Mouse (Mus musculus) cerebellum, adult 18-20 months (tissue): ENCODE results near the gene Idi2.
A peak's percentile ranks its signal among the peaks of the same experiment; 100 is the strongest.
"Not testable (repeated sequence)": the region's sequence is repeated elsewhere in the genome, so short reads cannot be mapped to it uniquely, and the experiment has no call there.

Experiments used
- DNase-seq, 2 experiments: peaks; one replicate each; pipeline ENCODE4 v3.0.0; 2021

The Idi2 gene

DNA sequence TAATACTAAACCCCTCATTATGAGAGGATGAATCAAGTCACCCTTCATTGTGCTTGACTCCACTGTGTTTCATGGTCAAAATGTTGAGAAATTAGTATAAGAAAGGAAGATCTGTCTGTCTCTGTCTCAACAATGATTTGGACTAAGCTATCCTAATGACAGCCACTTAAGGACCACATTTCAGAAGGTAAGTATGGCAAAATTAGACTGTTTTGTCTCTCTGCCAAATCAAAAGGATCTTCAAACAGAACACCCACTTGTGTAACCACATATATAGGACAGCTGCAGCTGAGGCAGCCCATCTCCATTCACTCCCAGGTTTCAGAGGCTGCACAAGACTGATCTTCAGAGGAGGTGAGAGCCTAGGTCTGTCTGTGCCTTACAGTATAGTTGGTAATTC lies at the start of gene Idi2:
Idi2 (plus strand) TSS at position 301 of the 400 bp plus-strand sequence.
- not testable (repeated sequence) for DNase-seq

DNA sequence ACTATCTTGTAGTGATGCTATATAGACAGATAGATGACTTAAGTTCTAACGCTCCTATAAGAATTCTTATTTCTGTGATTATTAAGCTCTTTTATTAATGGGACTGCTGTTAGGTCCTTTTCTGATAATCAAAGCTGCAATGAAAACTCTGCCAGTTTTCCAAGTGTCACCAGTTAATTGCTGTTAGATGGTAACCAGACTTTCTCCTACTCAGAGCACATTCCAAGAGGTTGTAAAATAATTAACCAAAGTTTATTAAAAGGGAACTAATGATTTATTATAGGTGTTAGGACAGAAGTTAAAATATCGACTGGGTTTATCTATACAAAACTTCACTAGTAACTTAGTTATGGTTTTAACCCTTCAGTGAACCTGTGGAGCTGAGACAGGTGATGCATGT lies 46.7 kb upstream of the Idi2 start:
- not testable (repeated sequence) for DNase-seq

DNA sequence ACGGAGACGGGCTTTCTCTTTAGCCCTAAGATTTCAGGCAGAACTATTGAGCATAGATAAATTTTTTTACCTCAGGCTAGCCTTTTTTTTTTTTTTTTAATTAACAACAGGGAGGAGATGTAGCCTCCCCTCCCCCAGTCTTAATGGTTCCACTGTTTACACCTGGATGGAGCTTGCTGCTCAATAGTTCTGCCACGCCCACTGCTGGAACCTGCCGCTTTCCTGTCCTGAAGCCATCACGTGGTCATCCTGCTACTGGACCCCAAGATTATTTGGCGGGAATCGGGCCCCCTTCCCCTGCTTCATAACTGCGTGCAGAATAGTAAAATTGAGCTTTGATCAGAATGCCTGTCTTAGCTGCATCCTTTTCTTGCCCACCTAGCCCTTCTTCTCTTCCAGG lies 38.8 kb upstream of the Idi2 start:
- not testable (repeated sequence) for DNase-seq

DNA sequence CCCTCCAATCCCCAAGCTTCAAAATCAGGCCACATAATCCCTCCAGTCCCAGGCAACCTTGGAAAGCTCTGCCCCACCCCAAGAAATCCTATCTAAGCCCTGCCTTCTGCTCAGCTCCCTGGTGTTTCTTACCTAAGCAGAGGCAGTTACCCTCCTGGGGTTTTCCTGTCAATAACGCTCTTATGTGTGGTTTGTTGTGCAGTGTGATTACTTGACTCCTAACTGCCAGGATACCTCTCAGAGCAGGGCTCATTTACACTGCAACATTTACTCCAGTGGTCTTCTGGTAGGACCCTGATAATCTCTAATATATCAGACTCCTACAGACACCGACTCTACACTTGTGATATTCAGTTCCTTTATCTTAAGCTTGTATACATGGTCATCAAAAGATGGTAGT lies 19.2 kb upstream of the Idi2 start:
- no peak for DNase-seq

DNA sequence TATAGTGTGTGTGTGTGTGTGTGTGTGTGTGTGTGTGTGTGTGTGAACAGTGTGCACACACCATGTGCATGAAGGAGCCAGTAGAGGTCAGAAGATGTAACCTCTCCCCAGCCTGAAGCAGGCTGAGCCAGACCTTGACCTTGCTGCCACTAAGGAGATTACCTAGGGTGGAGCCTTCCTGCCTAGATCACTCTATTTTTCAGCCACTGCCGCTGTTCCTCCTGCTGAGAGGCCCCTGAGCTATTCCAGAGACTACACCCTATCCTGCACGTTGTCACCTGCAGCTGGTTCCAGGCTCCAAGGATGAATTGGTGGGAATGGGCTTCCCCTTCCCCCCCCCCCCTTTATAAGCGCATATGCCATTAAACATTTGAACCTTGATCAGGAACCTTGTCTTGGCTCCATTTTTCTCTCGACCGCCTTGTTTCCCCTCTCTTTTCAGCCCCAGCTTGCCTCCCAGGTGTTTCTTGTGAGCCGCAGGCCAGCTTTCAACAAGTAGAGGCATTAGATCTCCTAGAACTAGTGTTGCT lies 15.0 kb upstream of the Idi2 start:
- DNase-seq = not testable (repeated sequence)

DNA sequence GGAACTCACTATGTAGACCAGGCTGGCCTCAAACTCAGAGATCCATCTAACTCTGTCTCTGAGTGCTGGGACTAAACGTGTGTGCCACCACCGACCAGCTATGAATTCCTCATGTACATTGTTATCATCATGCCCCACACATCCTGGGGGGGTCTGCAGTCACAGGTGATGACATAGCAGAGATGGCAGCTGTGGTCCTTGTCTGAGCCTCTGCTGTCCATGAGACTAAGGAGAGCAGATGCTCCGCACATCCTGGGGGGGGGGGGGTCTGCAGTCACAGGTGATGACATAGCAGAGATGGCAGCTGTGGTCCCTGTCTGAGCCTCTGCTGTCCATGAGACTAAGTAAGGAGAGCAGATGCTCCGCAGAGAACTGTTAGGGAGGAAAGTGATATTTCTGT lies 11.6 kb upstream of the Idi2 start:
- DNase-seq = not testable (repeated sequence)

DNA sequence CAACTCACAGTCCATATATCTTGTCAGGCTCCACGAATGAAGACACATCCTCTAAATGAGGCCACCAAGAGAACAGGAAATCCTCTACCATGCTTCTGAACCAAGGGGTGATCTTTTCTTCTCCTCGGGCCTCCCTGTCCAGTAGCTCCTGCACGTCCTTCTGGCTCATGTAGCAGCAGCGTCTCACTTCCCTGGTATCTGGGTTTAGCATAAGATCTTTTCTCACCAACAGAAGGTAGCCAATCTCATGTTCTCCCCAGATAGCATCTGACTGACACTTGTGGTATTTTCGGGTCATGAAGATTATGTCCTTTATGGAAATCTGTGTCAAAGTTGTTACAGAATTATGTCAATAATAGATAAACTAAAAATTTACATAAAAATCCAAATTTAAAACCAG lies 11.0 kb upstream of the Idi2 start:
- not testable (repeated sequence) for DNase-seq

DNA sequence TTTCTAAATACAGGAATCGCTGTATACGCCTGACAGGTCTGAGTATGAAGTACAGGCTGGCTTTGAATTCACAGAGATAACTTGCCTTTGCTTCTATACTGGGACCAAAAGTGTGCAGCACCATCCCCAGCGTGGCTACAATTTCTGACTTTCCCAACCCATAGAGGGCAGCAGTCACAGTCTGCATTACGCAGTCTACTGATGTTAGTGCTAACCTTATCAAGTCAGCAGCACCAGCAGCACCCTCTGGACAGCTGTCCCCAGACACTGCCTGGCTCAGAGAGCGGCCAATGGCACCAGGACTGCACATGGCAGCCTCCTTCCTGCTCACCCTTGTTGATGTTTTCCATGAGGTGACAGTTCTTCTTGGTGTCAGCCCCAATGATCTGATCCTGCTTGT lies 8.8 kb upstream of the Idi2 start:
- DNase-seq = not testable (repeated sequence)

DNA sequence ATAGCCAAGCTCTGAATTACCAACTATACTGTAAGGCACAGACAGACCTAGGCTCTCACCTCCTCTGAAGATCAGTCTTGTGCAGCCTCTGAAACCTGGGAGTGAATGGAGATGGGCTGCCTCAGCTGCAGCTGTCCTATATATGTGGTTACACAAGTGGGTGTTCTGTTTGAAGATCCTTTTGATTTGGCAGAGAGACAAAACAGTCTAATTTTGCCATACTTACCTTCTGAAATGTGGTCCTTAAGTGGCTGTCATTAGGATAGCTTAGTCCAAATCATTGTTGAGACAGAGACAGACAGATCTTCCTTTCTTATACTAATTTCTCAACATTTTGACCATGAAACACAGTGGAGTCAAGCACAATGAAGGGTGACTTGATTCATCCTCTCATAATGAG lies 4.5 kb upstream of the Idi2 start, which contains the start of gene Gm9745:
Gm9745 (minus strand) TSS at position 101 of the 400 bp plus-strand sequence.
- not testable (repeated sequence) for DNase-seq

DNA sequence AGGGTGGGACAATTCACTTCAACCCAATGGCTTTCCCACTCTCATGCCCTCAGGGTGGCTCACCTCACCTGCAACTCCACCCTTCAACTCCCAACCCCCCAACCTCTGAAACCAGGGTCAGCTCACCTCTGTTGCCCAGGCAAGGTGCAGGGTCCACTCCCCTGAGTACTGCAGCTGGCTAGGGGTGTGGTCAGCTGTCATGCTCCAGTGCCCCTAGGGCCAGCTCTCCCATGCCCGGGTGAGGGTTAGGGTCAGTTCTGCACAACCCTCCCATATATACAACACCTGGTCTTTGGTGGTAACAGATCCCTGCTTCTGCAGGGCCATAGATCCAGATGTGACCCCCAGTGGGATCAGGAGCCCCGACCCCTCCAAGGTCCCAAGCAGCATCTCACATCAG lies 2.5 kb downstream of the Idi2 start:
- not testable (repeated sequence) for DNase-seq

DNA sequence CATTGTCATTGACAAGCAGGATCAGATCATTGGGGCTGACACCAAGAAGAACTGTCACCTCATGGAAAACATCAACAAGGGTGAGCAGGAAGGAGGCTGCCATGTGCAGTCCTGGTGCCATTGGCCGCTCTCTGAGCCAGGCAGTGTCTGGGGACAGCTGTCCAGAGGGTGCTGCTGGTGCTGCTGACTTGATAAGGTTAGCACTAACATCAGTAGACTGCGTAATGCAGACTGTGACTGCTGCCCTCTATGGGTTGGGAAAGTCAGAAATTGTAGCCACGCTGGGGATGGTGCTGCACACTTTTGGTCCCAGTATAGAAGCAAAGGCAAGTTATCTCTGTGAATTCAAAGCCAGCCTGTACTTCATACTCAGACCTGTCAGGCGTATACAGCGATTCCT lies 4.2 kb downstream of the Idi2 start:
- DNase-seq = not testable (repeated sequence)

DNA sequence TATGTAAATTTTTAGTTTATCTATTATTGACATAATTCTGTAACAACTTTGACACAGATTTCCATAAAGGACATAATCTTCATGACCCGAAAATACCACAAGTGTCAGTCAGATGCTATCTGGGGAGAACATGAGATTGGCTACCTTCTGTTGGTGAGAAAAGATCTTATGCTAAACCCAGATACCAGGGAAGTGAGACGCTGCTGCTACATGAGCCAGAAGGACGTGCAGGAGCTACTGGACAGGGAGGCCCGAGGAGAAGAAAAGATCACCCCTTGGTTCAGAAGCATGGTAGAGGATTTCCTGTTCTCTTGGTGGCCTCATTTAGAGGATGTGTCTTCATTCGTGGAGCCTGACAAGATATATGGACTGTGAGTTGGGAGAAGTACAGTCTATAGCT lies 6.4 kb downstream of the Idi2 start:
- DNase-seq = not testable (repeated sequence)

DNA sequence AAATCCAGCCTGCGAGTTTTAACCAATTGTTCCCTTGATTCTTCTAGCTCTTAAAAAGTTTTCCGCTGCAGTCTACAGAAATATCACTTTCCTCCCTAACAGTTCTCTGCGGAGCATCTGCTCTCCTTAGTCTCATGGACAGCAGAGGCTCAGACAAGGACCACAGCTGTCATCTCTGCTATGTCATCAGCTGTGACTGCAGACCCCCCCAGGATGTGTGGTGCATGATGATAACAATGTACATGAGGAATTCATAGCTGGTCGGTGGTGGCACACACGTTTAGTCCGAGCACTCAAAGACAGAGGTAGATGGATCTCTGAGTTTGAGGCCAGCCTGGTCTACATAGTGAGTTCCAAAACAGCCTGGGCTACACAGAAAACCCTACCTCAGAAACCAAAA lies 6.9 kb downstream of the Idi2 start:
- not testable (repeated sequence) for DNase-seq

DNA sequence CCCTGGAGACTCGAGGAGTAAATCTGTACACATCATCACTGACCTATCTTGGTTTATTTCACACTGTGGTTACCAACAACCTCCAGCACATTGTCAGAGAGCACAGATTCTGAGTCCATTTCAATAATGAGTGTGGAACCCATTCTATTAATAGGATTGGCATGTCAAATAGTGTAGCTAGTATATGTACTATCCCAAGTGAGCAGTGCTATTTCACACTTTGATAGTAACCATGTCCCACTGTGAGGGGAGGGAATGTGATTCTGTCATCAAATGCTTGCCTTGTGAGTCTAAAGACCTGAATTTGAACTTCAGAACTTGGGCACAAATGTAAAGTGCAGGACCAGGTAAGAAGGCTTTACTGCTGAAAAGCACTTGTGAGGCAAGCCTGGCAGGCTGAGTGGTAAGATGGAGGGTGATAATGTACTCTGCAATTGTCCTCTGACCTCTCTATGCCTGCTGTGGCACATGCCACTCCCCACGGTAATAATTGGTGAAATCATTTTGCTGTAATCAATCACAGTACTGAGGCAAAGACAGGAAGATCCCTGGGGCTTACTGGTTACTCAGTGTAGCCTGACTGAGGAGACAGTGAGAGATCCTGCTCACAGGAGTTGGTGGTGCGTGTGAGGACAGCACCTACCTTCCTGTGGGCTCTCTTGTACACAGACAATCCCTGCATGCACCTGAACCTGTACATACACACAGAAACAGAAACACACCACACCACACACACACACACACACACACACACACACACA lies 8.6 kb downstream of the Idi2 start:
- not testable (repeated sequence) for DNase-seq

DNA sequence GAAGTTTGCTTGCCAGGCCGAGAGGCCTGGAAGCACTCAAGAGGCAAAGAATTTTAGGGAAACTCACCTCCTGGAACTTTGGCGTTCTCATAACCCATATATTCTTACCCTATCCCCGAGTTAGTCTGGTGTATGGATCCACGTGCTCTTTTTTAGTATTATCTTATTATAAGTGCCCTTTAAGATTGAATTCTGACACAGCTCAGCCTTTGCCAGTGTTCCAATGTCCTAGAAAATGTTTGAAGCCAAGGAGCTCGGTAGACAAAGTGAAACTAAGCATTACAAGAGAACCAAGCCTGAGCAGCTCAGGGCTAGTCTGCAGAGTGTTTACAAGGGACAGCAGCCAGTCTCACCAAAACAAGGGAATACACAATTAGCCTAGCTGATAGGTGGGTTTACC lies 9.6 kb downstream of the Idi2 start:
- DNase-seq = not testable (repeated sequence)

DNA sequence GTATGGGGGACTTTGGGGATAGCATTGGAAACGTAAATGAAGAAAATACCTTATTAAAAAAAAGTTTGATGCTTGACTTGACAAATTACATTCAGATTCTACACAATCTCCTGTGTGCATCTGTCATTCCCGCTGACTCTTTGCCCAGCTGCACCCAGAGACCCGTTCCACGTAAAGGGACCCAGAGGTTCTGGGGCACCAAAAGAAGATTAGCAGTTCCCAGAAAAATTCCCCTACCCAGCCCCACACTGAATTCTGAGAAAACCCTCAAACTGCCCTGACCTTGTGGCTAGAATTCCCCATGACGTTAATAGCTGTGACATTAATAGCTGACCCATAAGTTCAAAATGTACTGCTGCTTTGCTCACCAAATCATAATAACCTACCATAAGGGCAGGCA lies 12.6 kb downstream of the Idi2 start:
- no peak for DNase-seq

DNA sequence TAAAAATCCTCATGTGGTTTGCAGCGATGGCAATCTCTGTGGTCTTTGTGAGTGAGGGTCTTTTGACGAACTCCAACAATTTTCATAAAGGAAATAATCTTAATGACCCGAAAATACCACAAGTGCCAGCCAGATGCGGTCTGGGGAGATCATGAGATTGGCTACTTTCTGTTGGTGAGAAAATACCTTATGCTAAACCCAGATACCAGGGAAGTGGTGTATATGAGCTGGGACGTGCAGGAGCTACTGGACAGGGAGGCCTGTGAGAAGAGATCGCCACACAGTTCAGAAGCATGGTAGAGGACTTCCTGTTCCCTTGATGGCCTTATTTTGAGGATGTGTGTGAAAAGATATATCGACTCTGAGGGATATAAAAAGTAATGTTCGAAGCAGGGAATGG lies 15.1 kb downstream of the Idi2 start:
- no peak for DNase-seq

DNA sequence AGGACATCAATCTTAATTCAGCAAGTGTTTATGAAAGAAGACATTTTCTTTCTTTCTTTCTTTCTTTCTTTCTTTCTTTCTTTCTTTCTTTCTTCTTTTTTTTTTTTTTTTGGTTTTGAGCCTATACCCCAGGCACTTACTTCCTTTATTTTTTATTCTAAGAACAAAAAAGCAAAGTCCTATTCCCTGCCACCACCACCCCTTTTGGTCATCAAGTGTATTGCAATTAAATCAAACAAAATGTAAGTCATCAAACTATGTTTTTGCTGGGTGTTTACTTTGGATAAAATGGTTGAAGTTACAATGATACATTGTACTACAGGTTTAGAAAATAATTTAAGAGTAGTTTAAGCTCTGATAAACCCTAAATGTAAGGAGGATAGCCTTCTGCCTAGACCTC lies 19.7 kb downstream of the Idi2 start:
- no peak for DNase-seq

DNA sequence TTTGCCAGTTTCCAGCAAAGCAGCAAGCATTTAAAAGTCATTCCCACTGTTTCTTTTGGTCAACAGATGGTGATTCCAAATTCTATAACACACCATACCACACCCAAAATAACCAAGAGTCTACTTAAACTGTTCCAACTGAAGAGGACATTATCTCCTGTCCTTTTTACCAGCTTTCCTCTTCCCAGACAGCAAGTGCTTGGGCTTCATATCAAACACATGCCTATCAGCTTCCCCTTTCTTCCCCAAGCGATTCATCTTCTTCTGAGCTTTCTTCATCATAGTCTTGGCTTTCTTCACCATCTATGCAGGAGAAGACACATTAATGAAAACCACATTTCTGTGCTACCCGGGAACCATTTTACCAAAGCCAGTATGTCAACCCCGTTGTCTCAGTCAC lies 20.3 kb downstream of the Idi2 start:
- DNase-seq = no peak

DNA sequence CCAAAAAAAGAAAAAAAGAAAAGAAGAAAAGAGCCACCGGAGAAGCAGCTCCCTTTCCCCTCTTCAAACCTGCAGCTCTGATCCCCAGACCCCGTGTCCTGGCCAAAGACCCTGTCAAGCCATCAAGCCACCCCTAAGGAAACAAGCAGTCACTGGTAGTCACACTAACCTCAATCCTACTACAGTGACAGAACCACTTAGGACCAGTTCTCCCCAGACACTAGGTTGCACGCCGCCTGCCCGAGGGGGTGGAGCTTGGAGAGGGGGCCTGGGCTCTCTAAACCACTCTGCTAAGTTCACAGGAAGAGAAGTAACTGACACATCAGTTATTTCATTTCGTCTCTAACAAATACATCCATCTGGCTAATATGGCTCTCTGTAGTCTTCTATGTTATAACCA lies 39.6 kb downstream of the Idi2 start:
- no peak for DNase-seq

DNA sequence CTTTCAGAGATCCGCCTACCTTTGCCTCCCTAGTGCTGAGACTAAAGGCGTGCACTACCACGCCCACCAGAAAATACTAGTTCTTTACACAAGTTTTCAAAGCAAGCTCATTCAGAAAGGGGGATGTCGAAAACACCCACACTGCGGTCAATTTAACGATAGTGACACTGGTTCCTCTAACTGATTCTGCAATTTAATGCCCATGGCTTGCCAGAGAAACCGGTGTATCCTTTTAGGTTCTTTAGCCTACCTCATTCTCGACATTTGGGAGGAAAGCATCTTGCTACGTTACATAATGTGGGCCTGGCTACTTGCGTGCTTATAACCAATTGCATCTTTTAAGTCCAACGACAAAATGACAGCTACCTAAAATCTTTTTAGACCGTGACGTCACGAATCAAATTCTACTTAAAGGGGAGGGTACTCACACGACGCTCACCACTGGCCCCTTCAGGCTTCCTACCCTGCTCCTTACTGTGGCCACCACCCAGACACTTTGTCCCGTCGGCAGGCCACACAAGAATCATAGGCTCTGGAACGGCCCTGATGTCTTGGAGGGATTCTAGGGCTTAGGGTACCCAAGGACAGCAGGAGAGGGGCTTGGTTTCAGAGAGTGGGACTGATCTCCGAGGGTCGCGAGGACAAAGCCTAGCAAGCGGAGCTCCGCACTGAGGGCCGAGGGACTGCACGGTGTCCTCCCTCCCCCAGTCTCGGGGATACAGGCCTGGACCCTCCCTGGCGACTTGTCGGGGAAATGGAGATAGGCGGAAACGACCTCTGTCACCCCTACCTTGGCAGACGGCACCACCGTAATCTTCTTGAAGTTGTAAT lies 42.7 kb downstream of the Idi2 start:
- no peak for DNase-seq

DNA sequence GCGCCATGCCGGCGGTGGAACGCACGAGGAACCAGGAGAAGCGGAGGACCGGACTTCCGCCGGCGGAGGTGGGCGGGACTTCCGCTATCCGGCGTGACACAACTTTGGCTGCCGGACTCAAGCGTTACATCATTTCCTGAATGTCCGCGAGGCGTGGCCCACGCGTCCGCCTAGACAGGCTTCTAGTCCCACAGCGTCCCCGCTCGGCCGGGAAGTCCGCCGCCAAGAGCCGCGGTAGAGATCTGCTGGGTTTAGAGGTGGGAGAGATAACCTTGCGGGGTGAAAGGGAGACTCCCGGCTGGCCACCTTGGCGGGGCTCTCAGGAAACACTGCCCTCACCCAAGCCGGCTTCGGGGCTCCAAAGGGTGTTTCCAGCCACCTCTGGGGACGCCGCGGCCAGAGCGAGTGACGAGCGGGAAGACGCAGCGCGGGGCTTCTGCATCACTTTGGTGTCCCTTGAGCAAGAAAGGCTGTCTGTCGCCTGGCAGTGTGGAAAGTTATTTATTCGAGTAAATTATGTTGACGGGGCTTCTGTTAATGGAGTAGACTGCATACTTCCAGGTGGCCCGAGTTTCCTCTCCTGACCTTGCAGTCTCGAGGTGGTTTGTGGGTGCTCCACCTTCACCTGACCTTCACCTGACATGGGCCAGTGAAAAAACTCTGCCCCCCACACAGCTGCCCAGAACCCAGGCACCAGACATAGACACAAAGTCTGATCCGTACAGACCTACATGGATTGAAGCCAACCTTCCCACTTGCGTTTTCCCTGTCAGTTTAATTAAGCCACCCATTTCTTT lies 43.5 kb downstream of the Idi2 start, which contains the start of gene Gtpbp4:
Gtpbp4 (minus strand) TSS at position 94 of the 797 bp plus-strand sequence.
- DNase-seq = peak; percentile 97

DNA sequence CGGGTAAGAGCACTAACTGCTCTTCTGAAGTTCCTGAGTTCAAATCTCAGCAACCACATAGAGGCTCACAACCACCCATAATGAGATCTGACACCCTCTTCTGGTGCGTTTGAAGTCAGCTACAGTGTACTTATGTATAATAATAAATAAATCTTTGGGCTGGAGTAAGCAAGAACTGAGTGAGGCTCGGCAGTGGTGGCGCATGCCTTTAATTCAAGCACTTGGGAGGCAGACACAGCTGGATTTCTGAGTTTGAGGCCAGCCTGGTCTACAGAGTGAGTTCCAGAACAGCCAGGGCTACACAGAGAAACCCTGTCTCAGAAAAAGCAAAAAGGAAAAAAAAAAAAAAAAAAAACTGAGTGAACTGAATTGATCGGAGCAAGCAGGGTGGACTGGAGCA lies 44.6 kb downstream of the Idi2 start:
- peak in 1 of 2 experiments; percentile 12 for DNase-seq
